Mouse (Mus musculus): Measurements from ENCODE around the gene Rassf2. TPM values are rescaled to one million over a fixed set of nuclear protein-coding genes. Genes with fewer than 3 reads are reported as not detected.

Rassf2 gene
- polyA plus RNA-seq, 1 experiment from 2014 or later: 17.9 TPM

GRCm38 (mm10) chr2:132004495-132005136 lies 25.4 kb downstream of the Rassf2 start:
- H3K4me3 ChIP-seq (ENCODE audit: low read depth, low read length): no peak overlapping the region
- no peak overlapping the region for H3K4me2 ChIP-seq (ENCODE audit: low read length)
- no peaks in the 10 kb centered on the region for H3K4me1 ChIP-seq (ENCODE audit: control insufficient read depth, insufficient read depth, low read length)
- DNase-seq (ENCODE audit: low spot score) (no peak), ATAC-seq (no peak)
- no peaks in the 10 kb centered on the region for H3K27me3 ChIP-seq (replicated peaks; ENCODE audit: control insufficient read depth, insufficient read depth, low read length)
- peaks cover 77% of the 10 kb centered on the region for H3K36me3 ChIP-seq (ENCODE audit: control insufficient read depth, insufficient read depth, low read length)
- WGBS: 83% methylated on average over 9 of the region's 9 CpGs
- no peak overlapping the region for H3K9ac ChIP-seq (ENCODE audit: low read length)
- H3K9me3 ChIP-seq (replicated peaks; ENCODE audit: control insufficient read depth, low read length): no peaks in the 10 kb centered on the region
- no peak overlapping the region for H3K27ac ChIP-seq (ENCODE audit: low read depth, low read length)

DNA sequence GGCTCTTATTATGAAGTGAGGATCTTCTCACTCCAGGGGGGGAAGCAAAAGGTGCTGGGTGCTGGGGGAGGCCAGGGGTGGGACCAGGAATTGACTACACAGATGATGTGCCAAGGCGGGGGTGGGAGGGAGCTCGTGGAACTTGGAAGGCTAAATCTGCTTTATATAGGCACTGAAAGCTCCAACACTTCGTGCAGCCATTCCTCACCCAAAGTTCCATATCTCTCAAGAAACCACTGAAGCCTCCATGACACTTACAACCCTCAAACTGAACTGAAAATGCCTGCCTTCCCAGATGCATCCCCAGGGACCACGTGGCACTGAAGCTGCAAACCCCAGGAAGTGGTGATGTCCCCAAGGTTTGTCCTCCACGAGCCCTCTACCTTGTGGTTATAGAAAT lies 26.1 kb downstream of the Rassf2 start:
- 79% methylated on average over 5 of the region's 5 CpGs for WGBS
- no peak overlapping the region for H3K4me2 ChIP-seq (ENCODE audit: low read length)
- H3K36me3 ChIP-seq (ENCODE audit: control insufficient read depth, insufficient read depth, low read length): peaks cover 71% of the 10 kb centered on the region
- no peak overlapping the region for H3K9ac ChIP-seq (ENCODE audit: low read length)
- H3K27me3 ChIP-seq (replicated peaks; ENCODE audit: control insufficient read depth, insufficient read depth, low read length): no peaks in the 10 kb centered on the region
- DNase-seq (ENCODE audit: low spot score) (no peak), ATAC-seq (no peak)
- no peaks in the 10 kb centered on the region for H3K9me3 ChIP-seq (replicated peaks; ENCODE audit: control insufficient read depth, low read length)
- H3K27ac ChIP-seq (ENCODE audit: low read depth, low read length): no peak overlapping the region
- no peaks in the 10 kb centered on the region for H3K4me1 ChIP-seq (ENCODE audit: control insufficient read depth, insufficient read depth, low read length)
- H3K4me3 ChIP-seq (ENCODE audit: low read depth, low read length): no peak overlapping the region

- ATAC-seq (no peak), DNase-seq (ENCODE audit: low spot score) (no peak)
- no peaks in the 10 kb centered on the region for H3K9me3 ChIP-seq (replicated peaks; ENCODE audit: control insufficient read depth, low read length)
- no peaks in the 10 kb centered on the region for H3K4me1 ChIP-seq (ENCODE audit: control insufficient read depth, insufficient read depth, low read length)
- H3K9ac ChIP-seq (ENCODE audit: low read length): no peak overlapping the region
- no peaks in the 10 kb centered on the region for H3K27me3 ChIP-seq (replicated peaks; ENCODE audit: control insufficient read depth, insufficient read depth, low read length)
- H3K36me3 ChIP-seq (ENCODE audit: control insufficient read depth, insufficient read depth, low read length): peaks cover 64% of the 10 kb centered on the region
- H3K4me3 ChIP-seq (ENCODE audit: low read depth, low read length): no peak overlapping the region
- no peak overlapping the region for H3K4me2 ChIP-seq (ENCODE audit: low read length)
- no peak overlapping the region for H3K27ac ChIP-seq (ENCODE audit: low read depth, low read length)
- WGBS: 91% methylated on average over 13 of the region's 13 CpGs
Measured at GRCm38 (mm10) chr2:132001696-132002334, 28.2 kb downstream of the Rassf2 start.

DNA sequence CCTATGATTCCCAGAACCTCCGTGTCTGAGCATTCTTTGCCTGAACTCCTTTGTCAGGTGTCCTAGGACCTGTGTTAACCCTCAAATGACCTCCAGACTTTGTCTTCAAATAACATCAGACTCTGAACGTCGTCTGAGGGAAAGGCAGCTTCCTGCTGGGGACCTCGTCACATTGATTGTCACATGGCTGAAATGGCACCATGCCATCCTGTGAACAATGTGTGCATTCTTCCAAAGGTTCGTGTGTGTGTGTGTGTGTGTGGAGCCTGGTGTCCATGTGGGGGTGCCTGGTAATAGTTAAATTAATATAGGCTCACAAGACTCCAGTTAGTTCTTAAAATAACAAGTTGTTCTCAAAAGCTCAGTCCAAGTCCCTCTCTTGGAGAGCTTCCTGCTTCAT lies 32.7 kb downstream of the Rassf2 start:
- Histone ChIP-seq H3K9me3 (replicated peaks; ENCODE audit: control insufficient read depth, low read length) (no peaks in the 10 kb centered on the region), H3K27ac (ENCODE audit: low read depth, low read length) (no peak overlapping the region), H3K9ac (ENCODE audit: low read length) (no peak overlapping the region), H3K4me3 (ENCODE audit: low read depth, low read length) (no peak overlapping the region), H3K4me2 (ENCODE audit: low read length) (no peak overlapping the region), H3K27me3 (replicated peaks; ENCODE audit: control insufficient read depth, insufficient read depth, low read length) (no peaks in the 10 kb centered on the region), H3K36me3 (ENCODE audit: control insufficient read depth, insufficient read depth, low read length) (peaks cover 52% of the 10 kb centered on the region), H3K4me1 (ENCODE audit: control insufficient read depth, insufficient read depth, low read length) (peaks cover 11% of the 10 kb centered on the region)
- DNase-seq (ENCODE audit: low spot score) (peak; percentile 13), ATAC-seq (no peak)
- WGBS: 14% methylated on average over 5 of the region's 5 CpGs

- no peaks in the 10 kb centered on the region for H3K27me3 ChIP-seq (replicated peaks; ENCODE audit: control insufficient read depth, insufficient read depth, low read length)
- no peaks in the 10 kb centered on the region for H3K9me3 ChIP-seq (replicated peaks; ENCODE audit: control insufficient read depth, low read length)
- no peak overlapping the region for H3K9ac ChIP-seq (ENCODE audit: low read length)
- DNase-seq (ENCODE audit: low spot score) (no peak), ATAC-seq (no peak)
- H3K27ac ChIP-seq (ENCODE audit: low read depth, low read length): no peak overlapping the region
- peaks cover 11% of the 10 kb centered on the region for H3K4me1 ChIP-seq (ENCODE audit: control insufficient read depth, insufficient read depth, low read length)
- H3K4me2 ChIP-seq (ENCODE audit: low read length): no peak overlapping the region
- H3K36me3 ChIP-seq (ENCODE audit: control insufficient read depth, insufficient read depth, low read length): peaks cover 42% of the 10 kb centered on the region
- WGBS: 91% methylated on average over 7 of the region's 7 CpGs
- H3K4me3 ChIP-seq (ENCODE audit: low read depth, low read length): no peak overlapping the region
Measured at GRCm38 (mm10) chr2:131996369-131996768, 33.7 kb downstream of the Rassf2 start.

- Histone ChIP-seq H3K36me3 (ENCODE audit: control insufficient read depth, insufficient read depth, low read length) (peaks cover 39% of the 10 kb centered on the region), H3K4me2 (ENCODE audit: low read length) (no peak overlapping the region), H3K9me3 (replicated peaks; ENCODE audit: control insufficient read depth, low read length) (no peaks in the 10 kb centered on the region), H3K4me3 (ENCODE audit: low read depth, low read length) (no peak overlapping the region), H3K27me3 (replicated peaks; ENCODE audit: control insufficient read depth, insufficient read depth, low read length) (no peaks in the 10 kb centered on the region), H3K27ac (ENCODE audit: low read depth, low read length) (no peak overlapping the region), H3K9ac (ENCODE audit: low read length) (no peak overlapping the region), H3K4me1 (ENCODE audit: control insufficient read depth, insufficient read depth, low read length) (peaks cover 11% of the 10 kb centered on the region)
- WGBS: 90% methylated on average over 12 of the region's 12 CpGs
- no peak for ATAC-seq
- DNase-seq (ENCODE audit: low spot score): no peak
Measured at GRCm38 (mm10) chr2:131995742-131996141, 34.3 kb downstream of the Rassf2 start.

GRCm38 (mm10) chr2:131994971-131995370 lies 35.1 kb downstream of the Rassf2 start:
- Histone ChIP-seq H3K4me3 (ENCODE audit: low read depth, low read length) (no peak overlapping the region), H3K36me3 (ENCODE audit: control insufficient read depth, insufficient read depth, low read length) (peaks cover 34% of the 10 kb centered on the region), H3K4me1 (ENCODE audit: control insufficient read depth, insufficient read depth, low read length) (peaks cover 11% of the 10 kb centered on the region), H3K27ac (ENCODE audit: low read depth, low read length) (no peak overlapping the region), H3K27me3 (replicated peaks; ENCODE audit: control insufficient read depth, insufficient read depth, low read length) (no peaks in the 10 kb centered on the region), H3K4me2 (ENCODE audit: low read length) (no peak overlapping the region), H3K9ac (ENCODE audit: low read length) (no peak overlapping the region), H3K9me3 (replicated peaks; ENCODE audit: control insufficient read depth, low read length) (no peaks in the 10 kb centered on the region)
- ATAC-seq (no peak), DNase-seq (ENCODE audit: low spot score) (no peak)
- 93% methylated on average over 6 of the region's 6 CpGs for WGBS

- no peaks in the 10 kb centered on the region for H3K9me3 ChIP-seq (replicated peaks; ENCODE audit: control insufficient read depth, low read length)
- ATAC-seq (peak; percentile 88), DNase-seq (ENCODE audit: low spot score) (peak; percentile 65)
- peaks cover 11% of the 10 kb centered on the region for H3K4me1 ChIP-seq (ENCODE audit: control insufficient read depth, insufficient read depth, low read length)
- H3K27me3 ChIP-seq (replicated peaks; ENCODE audit: control insufficient read depth, insufficient read depth, low read length): no peaks in the 10 kb centered on the region
- H3K36me3 ChIP-seq (ENCODE audit: control insufficient read depth, insufficient read depth, low read length): peaks cover 32% of the 10 kb centered on the region
- H3K4me2 ChIP-seq (ENCODE audit: low read length): 0 out of 2 replicates have a peak overlapping the region, but pooled peaks have one; percentile 14
- H3K27ac ChIP-seq (ENCODE audit: low read depth, low read length): peak overlapping the region; percentile 44; the same call in 1 of the 2 replicates
- WGBS: 8% methylated on average over 14 of the region's 14 CpGs
- no peak overlapping the region for H3K4me3 ChIP-seq (ENCODE audit: low read depth, low read length)
- no peak overlapping the region for H3K9ac ChIP-seq (ENCODE audit: low read length)
Measured at GRCm38 (mm10) chr2:131993563-131994088, 36.4 kb downstream of the Rassf2 start.

DNA sequence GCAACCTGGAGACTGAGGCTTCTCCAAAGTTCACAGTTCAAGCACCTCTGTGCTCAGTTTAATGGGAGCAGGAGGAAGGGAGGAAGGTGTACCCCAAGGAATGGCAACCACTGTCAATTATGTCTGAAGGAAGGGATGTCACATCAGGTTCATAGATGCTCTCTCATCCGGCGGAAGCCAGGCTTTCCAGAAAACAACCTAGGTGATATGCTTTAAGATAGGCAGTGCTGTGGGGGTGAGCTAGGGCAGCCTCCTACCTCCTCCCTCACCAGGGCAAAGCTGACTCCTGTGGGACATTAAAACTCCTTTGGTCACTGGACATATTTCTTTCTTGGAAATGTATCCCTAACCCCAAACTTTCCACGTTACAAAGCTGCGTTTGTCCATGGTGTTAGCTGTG lies 36.9 kb downstream of the Rassf2 start:
- Histone ChIP-seq H3K9ac (ENCODE audit: low read length) (no peak overlapping the region), H3K27ac (ENCODE audit: low read depth, low read length) (no peak overlapping the region), H3K4me1 (ENCODE audit: control insufficient read depth, insufficient read depth, low read length) (peaks cover 11% of the 10 kb centered on the region), H3K36me3 (ENCODE audit: control insufficient read depth, insufficient read depth, low read length) (peaks cover 31% of the 10 kb centered on the region), H3K4me3 (ENCODE audit: low read depth, low read length) (no peak overlapping the region), H3K4me2 (ENCODE audit: low read length) (0 out of 2 replicates have a peak overlapping the region, but pooled peaks have one; percentile 14), H3K9me3 (replicated peaks; ENCODE audit: control insufficient read depth, low read length) (no peaks in the 10 kb centered on the region), H3K27me3 (replicated peaks; ENCODE audit: control insufficient read depth, insufficient read depth, low read length) (no peaks in the 10 kb centered on the region)
- no peak for ATAC-seq
- DNase-seq (ENCODE audit: low spot score): no peak
- 60% methylated on average over 4 of the region's 4 CpGs for WGBS
